Mouse (Mus musculus) midbrain, embryonic 11.5 days (tissue): ENCODE measurements at regions not wholly inside any gene's neighbourhood (a gene's known extent, or its start where the extent isn't known, plus 50 kb on each side); places are given as distances from the start of the nearest gene placed in this dataset.

Source experiments
- ATAC-seq: fragments of 200-750 bp; cut with Nextera tagmentation; 2 replicates; pipeline ENCODE4 v1.8.0; 2017; ENCODE audit warnings: moderate TSS enrichment, moderate library complexity; ENCODE audit not compliant: low FRiP score
- DNase-seq: peaks from one replicate; pipeline ENCODE4 v3.0.0; 2015; ENCODE audit warnings: low spot score; ENCODE audit errors: missing footprints
- H3K27ac ChIP-seq: fragments of 300-500 bp; sonication (generic); 2 replicates; pipeline ENCODE4 v1.5.1; 2014; ENCODE audit warnings: low read depth, low read length
- H3K27me3 ChIP-seq: fragments of 300-500 bp; sonication (generic); 2 replicates; pipeline ENCODE4 v1.6.1; 2014; ENCODE audit warnings: mild to moderate bottlenecking, low read length, moderate library complexity, mixed read lengths; ENCODE audit not compliant: control insufficient read depth, insufficient read depth
- H3K36me3 ChIP-seq: fragments of 300-500 bp; sonication (generic); 2 replicates; pipeline ENCODE4 v1.6.1; 2014; ENCODE audit warnings: mild to moderate bottlenecking, low read length, moderate library complexity, mixed read lengths; ENCODE audit not compliant: control insufficient read depth, insufficient read depth
- H3K4me1 ChIP-seq: fragments of 300-500 bp; sonication (generic); 2 replicates; pipeline ENCODE4 v1.6.1; 2014; ENCODE audit warnings: low read length; ENCODE audit not compliant: control insufficient read depth, insufficient read depth
- H3K4me2 ChIP-seq: fragments of 300-500 bp; sonication (generic); 2 replicates; pipeline ENCODE4 v1.6.1; 2014; ENCODE audit warnings: mild to moderate bottlenecking, moderate library complexity
- H3K4me3 ChIP-seq: fragments of 300-500 bp; sonication (generic); 2 replicates; pipeline ENCODE4 v1.5.1; 2014; ENCODE audit warnings: low read depth, low read length
- H3K9ac ChIP-seq: fragments of 300-500 bp; sonication (generic); 2 replicates; pipeline ENCODE4 v1.6.1; 2014; ENCODE audit warnings: low read length
- H3K9me3 ChIP-seq: fragments of 300-500 bp; sonication (generic); 2 replicates; pipeline ENCODE4 v1.6.1; 2016; ENCODE audit warnings: low read length; ENCODE audit not compliant: control insufficient read depth
- WGBS: fragments of 180-500 bp; shearing (Covaris S2); extraction: QIAGEN DNeasy Blood & Tissue Kit; methylation state at CpG from one replicate; pipeline ENCODE4 v1.1.7; 2014; 5-methylcytosine and 5-hydroxymethylcytosine counted together

DNA sequence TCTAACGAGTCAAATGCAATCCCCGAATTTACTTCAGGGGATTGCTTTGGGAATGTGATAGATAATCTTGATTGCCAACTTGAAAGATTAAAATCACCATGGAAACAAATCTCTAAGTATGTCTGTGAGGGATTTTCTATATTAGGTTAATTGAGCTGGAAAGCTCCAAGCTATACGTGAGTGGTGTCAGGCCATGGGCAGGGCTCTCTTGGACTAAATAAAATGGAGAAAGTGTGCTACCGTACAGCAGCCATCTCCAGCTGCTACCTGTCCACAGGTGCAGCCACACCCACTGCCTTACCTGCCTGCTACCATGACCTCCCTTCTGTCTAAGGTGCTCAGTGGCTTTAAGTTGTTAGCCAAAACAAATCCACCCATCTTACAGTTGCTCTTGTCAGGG, 345.0 kb upstream of the Sphkap start:
- no peak overlapping the region for H3K4me2 ChIP-seq
- DNase-seq = no peak
- no peaks in the 10 kb centered on the region for H3K27me3 ChIP-seq
- 54% methylated on average over 4 of the region's 4 CpGs for WGBS
- H3K4me1 ChIP-seq = no peaks in the 10 kb centered on the region
- H3K9me3 ChIP-seq = no peaks in the 10 kb centered on the region
- ATAC-seq = no peak
- H3K9ac ChIP-seq = no peak overlapping the region
- no peaks in the 10 kb centered on the region for H3K36me3 ChIP-seq
- H3K27ac ChIP-seq = no peak overlapping the region
- no peak overlapping the region for H3K4me3 ChIP-seq

DNA sequence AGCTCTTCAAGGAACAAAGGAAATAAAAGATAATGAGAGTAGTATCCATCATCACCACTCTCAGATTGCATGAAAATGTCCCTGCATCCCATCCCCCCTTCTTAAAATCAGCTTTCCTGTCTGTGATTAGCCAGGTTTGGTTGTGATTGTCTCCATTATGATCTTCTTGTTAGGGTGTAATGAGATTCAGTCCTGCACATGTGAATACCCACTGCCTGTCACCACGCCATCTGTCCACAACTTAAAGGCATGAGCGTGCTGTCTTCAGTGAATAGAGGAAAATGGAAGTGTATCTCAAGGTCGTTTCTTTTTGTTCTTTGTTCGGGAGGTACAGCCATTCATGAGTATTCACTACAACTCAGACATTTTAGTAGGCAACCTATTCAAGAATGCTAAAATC, 341.0 kb upstream of the Sphkap start:
- no peaks in the 10 kb centered on the region for H3K4me1 ChIP-seq
- no peaks in the 10 kb centered on the region for H3K27me3 ChIP-seq
- no peak overlapping the region for H3K9ac ChIP-seq
- H3K36me3 ChIP-seq = no peaks in the 10 kb centered on the region
- no peak for DNase-seq
- no peak overlapping the region for H3K4me2 ChIP-seq
- no peak overlapping the region for H3K27ac ChIP-seq
- 55% methylated on average over 4 of the region's 4 CpGs for WGBS
- H3K4me3 ChIP-seq = no peak overlapping the region
- peak; percentile 80 for ATAC-seq
- no peaks in the 10 kb centered on the region for H3K9me3 ChIP-seq

DNA sequence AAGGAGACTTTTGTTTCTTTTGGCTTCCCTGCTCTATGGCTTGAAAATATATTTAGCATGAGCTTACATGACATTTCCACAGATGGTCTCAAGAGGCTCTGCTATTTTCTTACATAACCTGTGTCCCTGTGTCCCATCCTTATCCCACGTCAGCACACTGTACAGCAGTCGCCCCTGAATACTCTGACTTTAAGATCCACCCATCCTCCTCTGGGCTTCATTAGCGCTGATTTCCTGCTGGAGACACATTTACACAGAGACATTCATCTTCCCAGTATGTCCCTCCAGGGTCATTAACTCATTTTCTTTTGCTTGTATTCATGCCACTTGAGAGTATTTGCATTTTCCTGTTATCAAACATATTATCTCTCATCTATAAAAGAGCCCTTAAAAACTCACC, 340.1 kb upstream of the Sphkap start:
- Histone ChIP-seq H3K27me3 (no peaks in the 10 kb centered on the region), H3K9me3 (no peaks in the 10 kb centered on the region), H3K4me3 (no peak overlapping the region), H3K4me2 (no peak overlapping the region), H3K9ac (no peak overlapping the region), H3K27ac (no peak overlapping the region), H3K4me1 (no peaks in the 10 kb centered on the region), H3K36me3 (no peaks in the 10 kb centered on the region)
- WGBS = 75% methylated on average over 3 of the region's 3 CpGs
- no peak for DNase-seq
- no peak for ATAC-seq

DNA sequence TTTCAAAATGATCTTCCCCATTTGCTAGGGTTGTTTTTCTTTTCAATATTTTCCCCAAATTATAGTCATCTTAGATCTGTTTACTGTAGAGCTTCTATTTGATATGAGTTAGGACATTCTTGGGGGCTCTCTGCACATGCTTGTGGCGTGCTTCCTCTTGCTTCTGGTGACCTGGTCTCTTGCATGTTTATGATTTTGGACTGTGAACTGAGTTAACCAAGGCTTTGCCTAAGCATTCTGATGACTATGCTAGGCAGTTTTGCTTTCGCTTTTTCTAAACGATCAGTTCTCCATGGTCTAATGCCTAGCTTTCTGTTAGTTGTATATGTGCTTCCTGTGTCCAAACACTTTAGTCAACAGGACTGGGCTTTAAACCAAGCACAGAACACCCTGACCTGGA, 339.4 kb upstream of the Sphkap start:
- Histone ChIP-seq H3K4me3 (no peak overlapping the region), H3K9ac (no peak overlapping the region), H3K4me1 (no peaks in the 10 kb centered on the region), H3K27ac (no peak overlapping the region), H3K4me2 (no peak overlapping the region), H3K9me3 (no peaks in the 10 kb centered on the region), H3K36me3 (no peaks in the 10 kb centered on the region), H3K27me3 (no peaks in the 10 kb centered on the region)
- 88% methylated on average over 3 of the region's 3 CpGs for WGBS
- no peak for DNase-seq
- no peak for ATAC-seq

DNA sequence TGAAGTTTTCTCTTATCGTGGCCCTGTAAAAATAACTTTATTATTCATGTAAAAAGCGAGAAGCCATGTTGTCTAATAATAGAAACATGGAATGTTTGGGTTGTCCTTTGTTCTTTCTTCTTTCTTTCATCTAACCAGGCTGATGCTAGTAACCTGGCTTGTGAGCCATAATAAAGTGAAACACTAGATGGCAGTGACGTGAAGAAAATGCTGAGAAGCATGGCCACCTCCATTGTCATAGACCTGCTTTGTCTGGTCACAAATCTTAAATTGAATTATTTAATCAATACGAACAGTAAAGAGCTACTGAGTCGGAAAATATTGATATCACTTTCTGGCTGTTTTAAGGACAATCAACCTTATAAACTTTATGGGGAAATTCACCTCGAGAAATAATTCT, 338.0 kb upstream of the Sphkap start:
- 41% methylated on average over 6 of the region's 6 CpGs for WGBS
- no peaks in the 10 kb centered on the region for H3K27me3 ChIP-seq
- H3K4me1 ChIP-seq = no peaks in the 10 kb centered on the region
- ATAC-seq = peak; percentile 82
- DNase-seq = peak; percentile 93
- H3K27ac ChIP-seq = no peak overlapping the region
- H3K9ac ChIP-seq = no peak overlapping the region
- H3K9me3 ChIP-seq = no peaks in the 10 kb centered on the region
- H3K36me3 ChIP-seq = no peaks in the 10 kb centered on the region
- no peak overlapping the region for H3K4me2 ChIP-seq
- no peak overlapping the region for H3K4me3 ChIP-seq

DNA sequence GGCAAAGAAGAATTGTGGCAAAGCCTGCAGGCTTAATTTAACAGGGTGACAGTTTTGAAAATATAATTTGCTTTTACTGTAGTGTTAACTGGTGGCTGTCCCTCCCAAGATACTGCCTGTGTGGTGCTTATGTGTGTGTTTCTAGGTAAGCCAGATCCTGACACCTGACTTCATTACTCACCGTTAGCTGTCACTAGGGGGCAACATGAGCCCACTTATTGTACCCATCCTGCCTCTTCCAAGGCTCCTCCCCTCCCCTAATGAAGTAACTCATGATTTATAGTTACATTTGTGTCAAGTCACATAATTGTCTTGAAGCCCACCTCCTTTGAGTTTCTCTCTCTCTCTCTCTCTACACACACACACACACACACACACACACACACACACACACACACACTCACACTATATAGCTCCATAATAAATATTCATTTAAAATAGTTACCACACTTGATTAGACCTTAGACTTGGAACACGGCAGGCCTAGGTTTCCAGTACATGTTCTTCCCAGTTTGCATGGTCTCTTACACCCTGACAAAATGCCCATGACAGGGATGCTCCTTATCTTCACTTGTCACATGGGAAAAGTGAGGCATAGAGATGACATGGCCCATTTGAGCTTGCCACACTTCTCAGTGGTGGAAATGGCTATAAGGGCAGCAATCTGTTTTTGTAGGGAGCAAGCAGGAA, 328.6 kb upstream of the Sphkap start:
- DNase-seq (peak; percentile 91), ATAC-seq (peak; percentile 81)
- H3K4me2 ChIP-seq = no peak overlapping the region
- no peak overlapping the region for H3K9ac ChIP-seq
- H3K36me3 ChIP-seq = no peaks in the 10 kb centered on the region
- WGBS = 41% methylated on average over 2 of the region's 2 CpGs
- no peaks in the 10 kb centered on the region for H3K4me1 ChIP-seq
- H3K27ac ChIP-seq = no peak overlapping the region
- no peak overlapping the region for H3K4me3 ChIP-seq
- H3K27me3 ChIP-seq = no peaks in the 10 kb centered on the region
- no peaks in the 10 kb centered on the region for H3K9me3 ChIP-seq

DNA sequence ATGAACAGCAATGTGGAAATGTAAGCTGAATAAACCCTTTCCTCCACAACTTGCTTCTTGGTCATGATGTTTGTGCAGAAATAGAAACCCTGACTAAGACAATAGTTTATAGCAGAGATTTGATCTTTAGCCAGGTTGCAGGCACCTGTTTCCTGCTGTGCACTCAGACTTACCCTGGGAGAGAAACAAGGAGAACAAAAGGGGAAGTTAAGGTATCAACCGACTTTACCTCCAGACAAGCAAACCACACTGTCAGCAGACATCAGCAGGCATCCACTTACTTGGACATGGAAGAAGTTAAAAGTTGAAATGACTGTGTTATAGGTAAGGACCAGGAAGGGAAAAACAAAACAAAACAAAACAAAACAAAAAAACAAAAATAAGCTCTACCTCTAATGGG, 323.7 kb upstream of the Sphkap start:
- DNase-seq (no peak), ATAC-seq (no peak)
- Histone ChIP-seq H3K9ac (no peak overlapping the region), H3K36me3 (no peaks in the 10 kb centered on the region), H3K4me1 (no peaks in the 10 kb centered on the region), H3K4me2 (no peak overlapping the region), H3K27me3 (no peaks in the 10 kb centered on the region), H3K27ac (no peak overlapping the region), H3K4me3 (no peak overlapping the region), H3K9me3 (no peaks in the 10 kb centered on the region)
- WGBS = 64% methylated on average over 1 of the region's 1 CpGs

DNA sequence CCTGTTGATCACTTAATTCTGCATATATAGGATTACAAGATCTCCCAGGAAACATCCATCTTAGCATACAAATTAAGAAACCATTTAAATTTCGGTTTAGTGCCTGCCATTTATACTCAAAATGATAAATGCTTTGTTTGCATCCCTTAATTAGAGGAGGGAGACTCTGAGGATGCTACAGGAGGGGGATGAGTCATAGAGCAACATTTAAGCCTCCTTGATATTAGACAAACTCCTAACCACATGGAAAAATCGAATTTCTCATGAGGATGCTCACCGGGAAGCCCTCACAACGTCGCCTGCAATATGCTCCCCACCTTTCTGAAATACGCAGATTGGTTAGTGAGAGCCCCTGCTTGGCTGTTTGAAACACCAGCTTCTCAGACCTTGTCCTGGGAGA, 320.8 kb upstream of the Sphkap start:
- DNase-seq (no peak), ATAC-seq (no peak)
- 70% methylated on average over 6 of the region's 6 CpGs for WGBS

DNA sequence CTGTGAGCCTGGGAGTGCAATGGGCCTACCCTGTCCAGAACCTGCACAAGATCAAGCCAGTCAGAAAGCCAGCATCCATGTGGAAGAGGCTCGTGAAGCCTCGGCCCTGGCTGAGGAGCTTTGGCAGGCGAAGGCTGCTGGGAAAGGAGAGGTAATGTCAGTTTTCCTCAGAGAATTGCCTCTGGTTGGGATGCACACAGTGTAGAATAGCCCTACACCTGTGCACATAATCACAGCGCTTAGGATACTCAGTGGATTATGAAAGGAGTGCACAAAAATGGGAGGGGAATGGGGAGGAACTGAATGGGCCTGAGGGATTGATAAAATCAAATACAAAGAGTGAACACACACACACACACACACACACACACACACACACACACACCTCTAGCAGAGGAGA, 319.9 kb upstream of the Sphkap start:
- Histone ChIP-seq H3K36me3 (no peaks in the 10 kb centered on the region), H3K4me3 (no peak overlapping the region), H3K4me2 (no peak overlapping the region), H3K9ac (no peak overlapping the region), H3K27ac (no peak overlapping the region), H3K9me3 (no peaks in the 10 kb centered on the region), H3K27me3 (no peaks in the 10 kb centered on the region), H3K4me1 (no peaks in the 10 kb centered on the region)
- peak; percentile 24; the same call in 1 of the 2 replicates for ATAC-seq
- no peak for DNase-seq
- 87% methylated on average over 4 of the region's 4 CpGs for WGBS

More for the DNA sequence above, 320.8 kb upstream of the Sphkap start:
- Histone ChIP-seq H3K9ac (no peak overlapping the region), H3K4me1 (no peaks in the 10 kb centered on the region), H3K27ac (no peak overlapping the region), H3K36me3 (no peaks in the 10 kb centered on the region), H3K27me3 (no peaks in the 10 kb centered on the region), H3K9me3 (no peaks in the 10 kb centered on the region), H3K4me2 (no peak overlapping the region), H3K4me3 (no peak overlapping the region)
